Mouse (Mus musculus): ENCODE measurements at regions not wholly inside any gene's neighbourhood (a gene's known extent, or its start where the extent isn't known, plus 50 kb on each side); places are given as distances from the start of the nearest gene placed in this dataset.

DNA sequence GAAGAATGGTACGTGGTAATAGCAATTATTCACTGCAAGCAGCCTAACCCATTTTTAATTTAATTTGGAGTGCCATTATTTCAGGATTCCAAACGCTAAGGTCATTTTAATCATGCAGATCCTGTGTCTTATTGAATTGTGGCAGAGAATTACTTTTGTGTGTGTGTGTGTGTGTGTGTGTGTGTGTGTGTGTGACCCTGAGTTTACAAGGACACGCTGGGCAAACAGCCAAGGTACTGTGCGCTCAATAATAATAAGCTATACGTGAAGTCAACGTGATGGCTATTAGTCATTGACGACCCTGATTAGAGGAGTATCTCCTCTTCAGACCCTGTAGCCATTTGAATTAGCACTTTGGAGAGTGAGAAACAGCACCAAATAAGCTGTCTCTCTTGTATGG, 144.1 kb downstream of the Klf7 start:
- TF ChIP-seq HCFC1 (IDR thresholded peaks at IDR 0.05; ENCODE audit: borderline replicate concordance, insufficient read depth, low read length) = no peak
- no peak for TF ChIP-seq MAFK (IDR thresholded peaks at IDR 0.05; ENCODE audit: insufficient read depth, low read depth, low read length)
- TF ChIP-seq ZC3H11A (IDR thresholded peaks at IDR 0.05; ENCODE audit: borderline replicate concordance, low read depth, low read length) = no peak
- TF ChIP-seq CHD2 (IDR thresholded peaks at IDR 0.05; ENCODE audit: low read depth, low read length) = no peak

Data from ES-E14 (cell line).